In the genomic region with DNA sequence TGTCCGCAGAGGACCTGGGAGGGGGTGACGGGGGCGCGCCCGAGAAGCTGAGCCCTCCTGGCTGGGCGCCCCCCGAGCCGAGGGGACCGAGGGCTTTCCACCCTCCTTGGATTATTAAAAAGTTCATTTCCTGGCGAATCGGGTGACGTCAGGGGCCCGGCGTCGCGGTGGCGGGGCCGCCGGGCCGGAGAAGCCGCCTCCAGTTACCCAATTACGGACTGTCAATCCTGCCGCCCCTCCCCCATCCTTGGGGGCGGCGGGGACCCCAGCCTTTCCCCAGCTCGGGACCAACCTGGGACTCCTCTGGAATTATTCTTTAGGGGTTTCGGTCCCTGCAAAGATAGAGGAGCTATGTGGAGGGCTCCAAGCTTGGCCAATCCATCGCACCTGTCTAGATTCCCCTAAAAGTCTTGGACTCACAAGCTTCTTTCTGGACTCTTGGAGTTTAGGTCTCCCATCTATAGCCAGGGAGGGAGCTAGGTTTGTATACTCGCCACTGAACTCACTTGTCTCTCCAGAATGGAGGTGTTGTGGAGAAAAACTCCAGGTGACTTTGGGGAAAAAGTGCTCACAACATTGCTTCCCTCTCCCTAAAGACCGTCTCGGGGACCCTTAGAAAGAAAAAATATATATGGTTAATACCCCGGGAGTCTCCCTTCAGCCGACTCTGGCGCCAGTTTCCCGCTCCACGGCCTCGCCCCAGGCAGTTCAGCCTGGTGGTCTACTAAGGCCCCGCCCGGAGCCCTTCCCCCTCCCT, we compare ENCODE assay signal across 8 mouse cellular contexts. TPM values are rescaled to one million over a fixed set of nuclear protein-coding genes. Genes with fewer than 3 reads are reported as not detected.
DNase-seq lines count a peak whose midpoint lies in the region; ATAC-seq and TF ChIP-seq lines count a peak whose summit lies in the region.

No protein-coding gene starts in this region.

- 2% methylated on average over 39 of the region's 39 CpGs for WGBS in forebrain, embryonic 16.5 days
- WGBS in intestine, embryonic 16.5 days, result 2% methylated on average over 39 of the region's 39 CpGs

- intact Hi-C loops in gastrocnemius, adult 2 months (cut with DNase I), result no loop called here

- peaks cover 86% of the 10 kb centered on the region for H3K27me3 ChIP-seq in forebrain, embryonic 16.5 days (replicated peaks; ENCODE audit: control insufficient read depth, insufficient read depth, low read length)
- peaks cover 100% of the 10 kb centered on the region for H3K27me3 ChIP-seq in intestine, embryonic 16.5 days (replicated peaks; ENCODE audit: control insufficient read depth, insufficient read depth, low read length)

- no peaks in the 10 kb centered on the region for H3K36me3 ChIP-seq in forebrain, embryonic 16.5 days (ENCODE audit: control insufficient read depth, insufficient read depth)
- no peaks in the 10 kb centered on the region for H3K36me3 ChIP-seq in intestine, embryonic 16.5 days (ENCODE audit: control insufficient read depth, insufficient read depth, low read length)

- H3K9ac ChIP-seq in forebrain, embryonic 16.5 days (replicated peaks; ENCODE audit: low read depth, low read length), result no peak overlapping the region
- H3K9ac ChIP-seq in intestine, embryonic 16.5 days (ENCODE audit: low read depth, low read length), result peak overlapping the region; percentile 49

- H3K27ac ChIP-seq in gastrocnemius, adult 2 months, result peak overlapping the region; percentile 82
- no peak overlapping the region for H3K27ac ChIP-seq in forebrain, embryonic 16.5 days (ENCODE audit: low read length)
- no peak overlapping the region for H3K27ac ChIP-seq in intestine, embryonic 16.5 days (ENCODE audit: low read length)

- H3K4me2 ChIP-seq in forebrain, embryonic 16.5 days (ENCODE audit: low read length), result peak overlapping the region; percentile 46
- peak overlapping the region; percentile 78 for H3K4me2 ChIP-seq in intestine, embryonic 16.5 days (ENCODE audit: low read depth, low read length)

- peak overlapping the region; percentile 79 for H3K4me3 ChIP-seq in gastrocnemius, adult 2 months
- peak overlapping the region; percentile 24 for H3K4me3 ChIP-seq in forebrain, embryonic 16.5 days (replicated peaks; ENCODE audit: low read length)
- peak overlapping the region; percentile 47 for H3K4me3 ChIP-seq in intestine, embryonic 16.5 days (ENCODE audit: low read length)

- no peak for ATAC-seq in forebrain, embryonic 16.5 days
- no peak for ATAC-seq in intestine, embryonic 16.5 days

- H3K4me1 ChIP-seq in forebrain, embryonic 16.5 days (replicated peaks; ENCODE audit: control insufficient read depth, insufficient read depth, low read length), result peaks cover 28% of the 10 kb centered on the region
- H3K4me1 ChIP-seq in intestine, embryonic 16.5 days (ENCODE audit: control insufficient read depth, insufficient read depth, low read length), result peaks cover 35% of the 10 kb centered on the region

- TF ChIP-seq CTCF in gastrocnemius, adult 2 months (IDR thresholded peaks at IDR 0.05), result no peak

- DNase-seq in gastrocnemius, adult 2 months, result peak; percentile 31
- DNase-seq in gastrocnemius, adult 8-10 months (ENCODE audit: low spot score in 2 of 2), result no peak
- peak; percentile 75 for DNase-seq in lung, postnatal 10 days
- peak; percentile 61 for DNase-seq in testis, postnatal 10 days (ENCODE audit: low spot score)
- DNase-seq in thymus, postnatal 36 days, result no peak
- no peak for DNase-seq in gastrocnemius, postnatal 10 days

- no peaks in the 10 kb centered on the region for H3K9me3 ChIP-seq in forebrain, embryonic 16.5 days (ENCODE audit: control insufficient read depth, low read length)
- no peaks in the 10 kb centered on the region for H3K9me3 ChIP-seq in intestine, embryonic 16.5 days (ENCODE audit: control insufficient read depth, low read length)

RNA-seq across cellular contexts. Expression of a gene that starts 3.8 kb away (rescaled TPM):
- total RNA-seq in gastrocnemius, adult 2 months (2021), result 1 to 10 TPM; 4.4 to 9.9 TPM
- 1 to 10 TPM; 3.0 to 6.0 (median 4.1) TPM for total RNA-seq in gastrocnemius, adult 8-10 months (2022)
- 1.8 TPM in 2 replicates for polyA plus RNA-seq in forebrain, embryonic 16.5 days (2015; fragmentation: Nextera tagmentation; extraction: Ambion mirVana)
- polyA plus RNA-seq in intestine, embryonic 16.5 days (2015; fragmentation: Nextera tagmentation; extraction: Ambion mirVana), result 4.2 and 4.7 TPM in 2 replicates
- total RNA-seq in gastrocnemius, postnatal 10 days (2021), result 1 to 10 TPM; 5.7 to 6.0 TPM

RNA-seq across cellular contexts. Expression of a gene that starts 24.6 kb away (rescaled TPM):
- total RNA-seq in gastrocnemius, adult 2 months (2021), result not detected
- total RNA-seq in gastrocnemius, adult 8-10 months (2022), result not detected
- not detected in 2 replicates for polyA plus RNA-seq in forebrain, embryonic 16.5 days (2015; fragmentation: Nextera tagmentation; extraction: Ambion mirVana)
- polyA plus RNA-seq in intestine, embryonic 16.5 days (2015; fragmentation: Nextera tagmentation; extraction: Ambion mirVana), result not detected in 2 replicates
- not detected for total RNA-seq in gastrocnemius, postnatal 10 days (2021)

Comparison
In these comparisons a context has a peak if more than half of its experiments do, and no peak if none do; other contexts are left out.
1. DNase-seq: peak in gastrocnemius, adult 2 months (single experiment), lung, postnatal 10 days (single experiment) and testis, postnatal 10 days (single experiment); none in gastrocnemius, adult 8-10 months (0 of 2), thymus, postnatal 36 days (0 of 2) and gastrocnemius, postnatal 10 days (single experiment).
2. H3K4me3 ChIP-seq: peak in every context shown above with its lines; median percentile 79 in gastrocnemius, adult 2 months; 47 in intestine, embryonic 16.5 days; 24 in forebrain, embryonic 16.5 days.